Mouse (Mus musculus) adrenal gland, postnatal 14 days (tissue): Measurements from ENCODE around the gene Ciao1. TPM values are rescaled to one million over a fixed set of nuclear protein-coding genes. Genes with fewer than 3 reads are reported as not detected.
A peak's percentile ranks its signal among the peaks of the same experiment; 100 is the strongest.
"Not testable (repeated sequence)": the region's sequence is repeated elsewhere in the genome, so short reads cannot be mapped to it uniquely, and the experiment has no call there.

Source experiments
- DNase-seq: peaks from one replicate; pipeline ENCODE4 v3.0.0; 2021; ENCODE audit warnings: mixed read lengths
- long read RNA-seq, 2 experiments: library from polyadenylated mRNA; stranded (forward); transcript quantifications; one replicate each; pipeline ENCODE4 v2.0.0; 2021
- total RNA-seq: library from RNA; stranded (reverse); gene quantifications from 2 replicates; pipeline ENCODE4 v1.2.3, GENCODE M21; 2021

Ciao1 gene
- 93.5 and 101 TPM in 2 replicates for total RNA-seq
- long read RNA-seq, experiment 1, transcript Ciao1-201 (7 exons, 3,075 nt), result major isoform, 61 of 78 reads
- long read RNA-seq, experiment 1, partial matches to known transcripts, result 4 of 78 reads
- long read RNA-seq, experiment 1, other reads (novel, unspliced or antisense), result 12 of 78 reads
- long read RNA-seq, experiment 2, transcript Ciao1-201 (7 exons, 3,075 nt), result major isoform, 46 of 58 reads
- long read RNA-seq, experiment 2, partial matches to known transcripts, result 7 of 58 reads
- long read RNA-seq, experiment 2, other reads (novel, unspliced or antisense), result 5 of 58 reads

GRCm38 (mm10) chr2:127247592-127248333 is at the start of gene Ciao1, which contains the start of gene Tmem127:
Ciao1 (minus strand) TSS chr2:127247816.
Tmem127 (plus strand) TSS chr2:127247908.
- DNase-seq, result peak; percentile 99

- DNase-seq, result no peak
Measured at GRCm38 (mm10) chr2:127297001-127297805, 49.6 kb upstream of the Ciao1 start.

- no peak for DNase-seq
Measured at GRCm38 (mm10) chr2:127292250-127292649, 44.6 kb upstream of the Ciao1 start.

- DNase-seq, result no peak
Measured at GRCm38 (mm10) chr2:127278162-127278561, 30.5 kb upstream of the Ciao1 start.

GRCm38 (mm10) chr2:127275551-127276320 is 28.1 kb upstream of the Ciao1 start:
- DNase-seq, result no peak

- no peak for DNase-seq
Measured at GRCm38 (mm10) chr2:127274590-127274989, 27.0 kb upstream of the Ciao1 start.

- DNase-seq, result no peak
Measured at GRCm38 (mm10) chr2:127272806-127273205, 25.2 kb upstream of the Ciao1 start.

GRCm38 (mm10) chr2:127272049-127272448 is 24.4 kb upstream of the Ciao1 start:
- DNase-seq, result not testable (repeated sequence)

- peak; percentile 68 for DNase-seq
Measured at GRCm38 (mm10) chr2:127271042-127271515, 23.5 kb upstream of the Ciao1 start.

GRCm38 (mm10) chr2:127270300-127271041 is 22.9 kb upstream of the Ciao1 start:
- DNase-seq, result peak; percentile 94

- DNase-seq, result peak; percentile 98
Measured at GRCm38 (mm10) chr2:127269491-127270299, 22.1 kb upstream of the Ciao1 start, which contains the start of gene Stard7. Stard7 (plus strand) TSS chr2:127270218.

GRCm38 (mm10) chr2:127267854-127268253 is 20.2 kb upstream of the Ciao1 start:
- DNase-seq, result no peak

- no peak for DNase-seq
Measured at GRCm38 (mm10) chr2:127262480-127262879, 14.9 kb upstream of the Ciao1 start.

- no peak for DNase-seq
Measured at GRCm38 (mm10) chr2:127259340-127259739, 11.7 kb upstream of the Ciao1 start.

- DNase-seq, result no peak
Measured at GRCm38 (mm10) chr2:127255294-127255693, 7.7 kb upstream of the Ciao1 start.

- no peak for DNase-seq
Measured at GRCm38 (mm10) chr2:127254604-127255134, 7.1 kb upstream of the Ciao1 start.

GRCm38 (mm10) chr2:127252787-127253186 is 5.2 kb upstream of the Ciao1 start:
- peak; percentile 22 for DNase-seq

- peak; percentile 68 for DNase-seq
Measured at GRCm38 (mm10) chr2:127251880-127252527, 4.4 kb upstream of the Ciao1 start.

GRCm38 (mm10) chr2:127251457-127251856 is 3.8 kb upstream of the Ciao1 start:
- no peak for DNase-seq
